Mouse (Mus musculus): ENCODE results near the gene Adamts4.
"Not testable (repeated sequence)": the region's sequence is repeated elsewhere in the genome, so short reads cannot be mapped to it uniquely, and the experiment has no call there.

The Adamts4 gene

DNA sequence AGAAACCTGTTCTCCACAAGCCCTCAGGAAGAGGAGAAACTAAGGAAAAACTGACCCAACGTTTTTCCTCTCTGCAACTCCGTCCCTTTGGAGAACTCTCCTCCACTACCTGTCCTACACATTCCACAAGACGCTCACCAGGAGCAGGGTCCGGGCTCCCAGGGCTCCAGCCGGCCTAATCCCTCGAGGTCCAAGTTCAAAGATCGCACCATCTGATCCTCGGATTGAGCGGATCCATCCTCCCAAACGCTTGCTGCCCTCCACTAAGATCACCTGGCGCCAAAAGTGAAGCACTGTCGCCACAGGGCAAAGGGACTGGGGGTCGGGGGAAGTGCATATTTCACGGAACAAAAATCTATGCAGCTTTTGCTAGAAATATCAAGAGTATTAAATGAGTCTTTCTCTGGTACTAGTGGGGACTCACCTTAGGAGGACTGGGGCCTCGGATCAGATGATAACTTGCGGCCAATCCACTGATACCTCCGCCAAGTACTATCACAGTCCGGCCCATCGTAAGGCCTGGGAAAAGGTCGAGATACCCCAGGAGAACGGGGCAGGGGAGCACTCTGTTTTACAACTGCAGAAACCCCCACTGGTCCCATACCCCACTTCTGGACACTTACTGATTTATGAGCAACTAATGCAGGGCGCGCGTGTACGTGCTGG lies 30.2 kb downstream of the Adamts4 start:
- DNase-seq: no peak

DNA sequence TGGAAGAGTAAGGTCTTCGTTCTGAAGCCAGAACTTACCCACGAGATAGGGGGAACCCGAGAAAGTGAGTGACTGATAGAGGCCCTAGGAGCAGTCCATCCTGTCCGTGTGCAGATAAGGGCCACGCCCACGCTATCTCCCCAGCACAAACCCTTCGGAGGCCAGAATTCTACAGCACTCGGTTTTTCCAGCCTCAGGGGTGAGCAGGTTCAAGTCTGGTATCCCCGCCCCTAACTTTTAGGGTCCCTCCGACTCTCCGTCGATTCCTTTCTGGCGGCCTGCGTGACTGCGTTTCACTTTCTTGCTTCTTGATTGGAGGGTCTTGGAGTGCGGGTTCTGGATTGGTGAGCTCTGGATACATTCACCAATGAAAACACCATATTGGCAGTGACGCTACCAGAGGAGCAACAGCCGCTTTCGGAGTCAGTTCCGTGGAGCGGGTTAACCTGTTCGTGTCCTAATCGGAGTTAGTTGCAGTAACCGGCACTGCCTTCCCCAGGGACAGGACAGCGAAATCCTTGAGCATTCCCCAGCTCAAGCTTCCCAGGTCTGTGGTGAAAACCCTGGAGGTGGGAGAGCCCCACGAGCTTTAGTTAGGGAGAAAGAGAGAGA lies 30.8 kb downstream of the Adamts4 start, which contains the start of gene Ppox:
Gene Ppox, minus strand, starts transcription at position 271 of the 612 bp plus-strand sequence.
- DNase-seq: peak; percentile 91 to 95

DNA sequence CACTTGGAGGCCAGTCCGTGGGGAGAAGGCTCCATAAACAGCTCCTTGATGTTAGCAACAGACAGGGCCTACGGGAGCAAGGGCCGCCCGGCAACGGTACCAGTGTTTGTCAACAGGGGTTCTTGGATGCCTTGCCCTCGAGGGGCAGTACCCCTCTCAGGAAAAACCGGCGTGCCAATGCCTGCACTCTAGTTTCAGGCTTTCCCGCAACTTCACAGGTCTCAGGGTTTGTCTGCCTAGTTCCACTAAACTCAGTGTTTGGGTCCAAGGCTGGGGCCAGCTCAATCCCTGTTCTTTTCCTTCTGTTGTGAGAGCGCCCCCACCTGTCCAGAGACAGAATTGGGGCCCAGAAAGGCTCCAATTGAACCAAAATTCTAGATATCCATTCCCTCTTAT lies 31.3 kb downstream of the Adamts4 start:
- peak; percentile 76 to 82 for DNase-seq

DNA sequence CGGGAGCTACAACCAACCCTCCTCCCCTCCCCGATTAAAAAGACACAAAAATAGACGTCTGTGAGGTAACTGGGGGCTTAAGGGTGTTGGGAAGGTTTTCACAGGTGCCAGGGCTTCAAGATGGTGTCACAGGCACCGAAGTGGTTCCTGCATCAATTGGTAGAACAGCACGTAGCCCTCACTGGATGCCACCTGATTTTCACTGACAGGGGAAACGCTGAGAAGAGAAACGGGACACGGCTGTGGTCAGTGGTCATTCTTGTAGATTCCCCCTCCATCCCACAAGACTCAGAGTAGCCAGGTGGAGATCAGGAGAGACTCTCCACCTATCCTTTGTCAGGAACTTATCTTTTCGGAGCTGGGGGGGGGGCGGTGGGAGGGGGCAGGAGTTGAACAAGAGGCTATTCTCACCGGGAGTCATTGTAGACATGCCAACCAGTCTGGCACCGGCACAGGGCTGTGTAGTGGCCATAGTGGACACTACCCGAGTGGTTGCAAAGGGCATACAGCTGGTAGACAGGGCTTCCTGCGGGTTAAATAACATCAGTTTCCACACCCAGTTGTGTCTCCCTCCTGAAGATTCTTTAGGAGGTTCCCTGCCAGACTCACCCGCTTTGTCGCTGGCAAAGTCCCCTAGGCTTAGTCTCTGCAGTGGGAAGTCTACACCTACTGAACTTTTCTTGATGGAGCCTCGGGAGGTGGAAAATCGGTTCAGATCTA lies 32.0 kb downstream of the Adamts4 start:
- DNase-seq: no peak

DNA sequence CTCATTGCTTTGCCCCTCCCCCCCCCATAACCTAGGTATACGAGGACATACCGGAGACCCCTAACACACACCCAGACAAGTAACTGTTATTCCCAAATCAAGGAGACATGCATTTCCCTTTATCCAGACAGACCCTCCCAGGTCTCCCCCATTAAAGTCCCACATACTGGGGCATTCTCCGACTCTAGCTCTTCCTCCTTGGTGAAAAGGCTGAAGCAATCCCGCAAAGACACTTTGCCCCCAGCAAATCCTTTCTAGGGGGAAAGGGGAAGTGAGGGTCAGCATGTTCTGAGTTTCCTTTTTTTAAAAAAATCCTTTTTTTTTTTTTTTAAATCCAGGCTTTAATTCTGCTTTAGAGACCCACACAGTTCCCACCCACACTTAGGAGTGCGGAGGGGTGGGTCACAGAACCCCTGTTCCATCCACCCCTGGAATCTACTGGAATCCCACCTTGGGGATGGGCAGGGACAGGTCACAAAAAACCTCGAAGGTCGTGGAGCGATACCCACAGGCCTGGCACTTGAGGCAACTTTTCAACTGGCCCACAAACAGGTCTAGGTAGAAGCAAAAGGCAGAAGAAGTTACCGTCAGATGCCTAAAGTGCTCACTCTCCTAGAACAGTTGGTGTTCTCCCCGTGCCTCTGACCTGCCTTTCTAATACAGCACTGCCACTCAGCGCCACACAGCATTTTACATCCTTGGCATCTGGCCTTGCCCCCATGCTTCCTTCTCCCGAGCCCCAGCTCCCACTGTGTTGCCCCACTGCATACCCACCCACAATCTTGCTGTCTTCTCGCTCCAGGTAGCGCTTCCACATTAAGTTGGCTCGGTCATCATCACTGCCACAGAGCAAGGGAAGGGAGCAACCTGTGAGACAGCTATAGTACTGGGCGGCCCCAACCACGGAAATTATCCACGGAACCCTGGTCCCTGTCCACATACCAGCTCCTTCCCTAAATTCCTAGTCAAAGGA lies 33.3 kb downstream of the Adamts4 start:
- DNase-seq: no peak

DNA sequence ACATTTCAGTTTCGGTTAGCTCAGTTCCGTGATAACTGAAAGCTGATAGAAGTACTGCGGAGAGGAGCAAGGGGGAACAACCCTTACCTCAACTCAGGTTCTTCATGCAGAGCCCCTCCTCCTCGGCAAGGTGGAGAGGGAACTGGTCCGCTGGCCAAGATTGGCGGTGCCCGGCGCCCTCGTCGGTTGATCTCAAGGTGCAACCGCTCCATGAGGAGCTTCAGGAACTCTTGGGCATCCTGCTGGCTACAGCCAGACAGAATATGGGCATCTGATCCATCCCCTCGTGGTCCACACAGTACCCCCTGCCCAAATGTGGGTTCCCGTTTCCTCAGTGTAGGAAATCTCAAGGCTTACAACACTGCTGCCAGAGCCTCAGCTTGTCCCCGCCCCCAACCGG lies 34.3 kb downstream of the Adamts4 start:
- no peak for DNase-seq

DNA sequence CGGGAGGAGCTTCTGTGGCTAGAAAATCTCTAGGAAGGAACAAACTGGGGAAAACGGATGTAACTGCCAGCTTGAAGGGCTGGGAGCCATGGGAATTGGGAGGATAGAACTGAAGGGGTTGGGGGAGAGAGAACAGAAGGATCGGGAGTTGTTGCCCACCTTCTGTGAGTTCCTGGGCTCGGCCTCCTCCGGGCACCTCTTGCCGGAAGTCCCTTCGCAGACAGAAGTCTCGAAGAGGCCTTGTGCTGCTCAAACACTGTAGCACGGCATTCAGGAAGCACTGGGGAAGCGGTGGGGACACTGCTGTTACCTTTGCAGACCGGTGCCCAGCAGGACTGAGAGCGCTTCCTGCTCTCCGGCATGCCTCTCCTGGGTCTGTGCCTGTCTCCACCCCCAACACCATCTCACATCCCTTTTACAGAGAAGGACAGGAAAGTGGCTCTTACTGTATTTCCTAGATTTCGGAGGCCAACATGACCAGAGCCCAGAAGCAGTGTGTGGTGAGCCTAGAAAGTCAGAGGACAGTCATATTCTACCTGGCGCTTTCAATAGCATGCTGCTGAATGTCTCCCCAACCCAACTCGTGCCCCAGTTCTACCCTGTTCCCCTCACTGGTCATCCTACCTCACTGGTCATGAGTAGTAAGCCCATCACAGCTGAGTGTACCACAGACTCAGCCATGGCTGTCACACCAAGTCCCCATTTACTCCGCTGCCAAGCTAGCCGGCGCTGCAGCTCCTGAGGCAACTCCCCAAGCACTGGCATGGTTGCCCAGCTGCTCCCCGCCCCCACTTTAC lies 35.1 kb downstream of the Adamts4 start:
- peak in 1 of 2 experiments; percentile 12 for DNase-seq

DNA sequence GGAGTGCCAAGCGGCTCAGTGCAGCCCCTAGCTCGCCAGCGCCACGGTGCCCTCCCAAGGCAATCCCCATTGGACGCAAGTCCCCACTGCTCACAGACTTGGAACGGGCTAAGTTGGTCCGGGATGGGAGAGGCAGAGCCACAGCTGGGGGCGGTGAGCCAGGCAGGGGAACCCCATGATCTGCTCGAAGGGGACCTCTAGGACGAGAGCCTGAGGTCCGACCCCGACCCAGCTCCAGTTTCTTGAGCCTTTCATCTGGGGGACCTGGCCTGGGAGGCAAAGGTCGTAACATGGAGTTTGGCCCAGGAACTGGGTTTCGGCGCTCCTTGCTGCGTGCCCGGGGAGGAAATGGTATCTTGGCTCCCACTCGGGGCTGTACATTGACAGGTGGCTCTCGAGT lies 36.3 kb downstream of the Adamts4 start:
- DNase-seq: peak in 1 of 2 experiments; percentile 34

DNA sequence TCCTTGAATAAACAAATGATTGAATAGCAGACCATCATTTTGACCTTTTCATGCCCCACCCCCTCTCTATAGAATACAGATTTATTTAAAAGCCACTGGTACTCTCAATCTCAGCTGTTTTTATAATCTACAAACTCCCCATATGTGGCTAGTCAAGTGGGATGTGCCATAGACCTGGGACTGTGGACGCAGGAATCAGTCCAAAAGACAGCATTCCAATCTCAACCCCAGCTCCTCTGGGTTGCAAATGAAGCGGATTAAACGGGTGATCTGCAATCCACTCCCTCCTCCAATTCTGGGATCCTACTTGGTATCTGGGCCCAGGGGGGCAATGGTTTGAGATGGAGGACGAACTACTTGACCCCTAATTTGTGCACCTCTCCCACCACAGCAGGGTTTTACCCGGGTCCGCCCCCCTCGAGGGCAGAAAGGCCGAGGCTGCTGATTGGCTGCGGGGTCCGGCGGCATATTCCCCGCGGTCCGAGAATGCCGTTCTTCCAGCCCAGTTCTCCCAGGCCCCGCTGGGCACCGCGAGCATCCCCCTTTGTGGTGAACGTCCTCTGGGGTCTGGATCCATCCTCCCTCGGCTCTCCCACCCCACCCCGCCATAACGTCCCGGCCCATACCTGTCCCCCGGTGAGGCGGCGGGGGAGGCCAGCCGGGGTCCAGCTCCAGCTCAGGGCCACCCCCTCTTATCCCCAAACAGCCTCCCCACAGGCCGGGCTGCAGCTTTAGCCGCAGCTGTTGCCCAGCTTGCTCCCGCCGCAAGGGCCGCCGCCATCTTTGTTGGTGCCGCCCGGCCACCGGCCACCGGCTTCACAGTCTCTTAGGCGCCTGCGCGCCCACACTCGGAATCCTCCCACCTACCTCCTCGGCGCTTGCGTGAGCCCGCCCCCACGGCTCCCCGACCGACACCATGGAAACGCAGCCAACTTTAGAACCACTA lies 37.2 kb downstream of the Adamts4 start, which contains the start of gene Usp21:
Gene Usp21, minus strand, starts transcription at position 856 of the 946 bp plus-strand sequence.
- DNase-seq: peak; percentile 95

DNA sequence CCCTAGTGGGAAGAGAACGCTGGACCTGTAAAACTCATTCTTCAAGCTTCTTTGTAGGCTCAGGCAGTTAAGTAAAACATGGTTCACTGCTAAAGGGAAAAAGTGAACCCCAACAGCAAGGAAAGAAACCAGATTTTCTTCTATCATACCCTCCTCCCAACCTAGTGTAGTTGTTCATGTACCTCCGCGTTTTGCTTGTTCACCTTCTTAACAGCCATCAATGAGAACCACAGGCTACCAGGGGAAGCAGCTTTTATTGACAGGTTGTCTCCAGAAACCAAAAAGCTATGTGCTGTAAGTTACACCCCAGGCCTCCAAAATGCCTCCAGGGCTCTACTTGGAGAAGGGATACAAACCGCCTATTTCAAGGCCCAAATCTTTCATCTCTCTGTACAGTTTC lies 38.1 kb downstream of the Adamts4 start:
- no peak for DNase-seq

DNA sequence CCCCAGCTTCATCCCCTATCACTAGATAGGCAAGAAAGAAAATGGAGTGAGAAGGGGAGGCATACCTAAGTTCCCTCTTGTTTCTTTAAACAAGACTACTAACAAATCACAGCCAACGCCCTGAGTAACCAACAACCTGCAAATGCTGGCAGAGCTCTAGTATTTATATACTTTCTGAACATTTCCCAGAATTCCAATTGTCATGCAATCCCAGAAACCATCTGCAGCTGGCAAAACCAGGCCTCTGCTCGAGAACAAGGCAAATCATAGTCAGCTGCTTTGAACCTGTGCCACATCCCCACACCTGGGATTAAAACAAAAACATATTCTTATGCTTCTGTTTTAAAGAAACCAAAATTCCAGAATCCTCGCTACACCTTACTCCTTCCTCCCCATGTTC lies 43.1 kb downstream of the Adamts4 start:
- no peak for DNase-seq

DNA sequence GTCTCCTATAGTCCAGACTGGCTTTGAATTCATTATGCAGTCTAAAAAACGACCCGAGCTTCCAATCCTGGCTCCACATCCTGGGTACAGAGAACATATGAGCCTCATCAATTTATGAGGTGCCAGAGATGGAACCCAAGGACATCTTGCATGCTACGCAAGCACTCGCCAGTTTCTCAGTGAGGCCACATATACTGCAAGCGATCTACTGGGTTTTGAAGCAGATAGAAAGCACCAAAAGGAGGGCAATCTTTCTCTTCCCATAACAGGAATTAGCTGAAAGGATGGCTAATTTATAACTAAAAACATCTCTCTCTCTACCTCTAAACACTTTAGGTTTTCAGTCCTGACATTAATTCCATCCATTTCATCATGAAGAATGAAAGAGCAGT lies 43.7 kb downstream of the Adamts4 start:
- DNase-seq: no peak

DNA sequence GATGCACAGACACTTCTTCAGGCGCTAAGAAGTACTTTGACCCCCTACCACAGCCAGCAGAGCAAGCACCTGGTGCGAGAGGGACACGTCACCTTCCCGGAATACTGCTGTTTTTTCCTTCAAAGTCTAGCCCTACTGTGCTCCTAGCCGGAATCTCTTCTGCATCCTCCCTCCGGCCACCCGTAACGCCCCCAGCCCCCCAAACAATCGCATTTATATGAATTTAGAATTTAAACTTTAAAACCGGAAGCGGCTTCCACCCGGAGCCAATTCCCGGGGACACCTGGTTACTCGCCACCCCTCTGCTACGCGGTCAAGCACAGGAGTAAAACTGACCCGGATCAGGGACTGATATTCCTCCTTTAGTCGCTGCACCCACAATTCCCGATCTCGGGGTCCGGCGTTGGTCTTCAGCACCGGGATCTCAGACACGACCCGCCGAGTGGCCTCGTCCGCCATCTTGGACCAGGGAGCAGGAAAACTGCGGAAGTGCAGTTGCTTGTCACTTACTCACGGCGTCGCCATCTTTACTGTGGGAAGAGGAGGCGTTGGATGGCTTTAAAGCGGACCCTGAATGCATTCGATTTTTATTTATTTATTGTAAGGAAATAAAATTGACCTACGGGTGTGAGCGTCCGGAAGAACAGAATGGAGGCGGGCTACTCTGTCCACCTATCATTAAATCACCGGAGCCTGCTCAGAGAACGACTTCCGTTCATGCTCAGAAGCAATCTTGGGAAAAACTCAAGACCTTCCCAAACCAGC lies 44.3 kb downstream of the Adamts4 start, which contains the start of gene Ufc1:
Gene Ufc1, minus strand, starts transcription at position 727 of the 765 bp plus-strand sequence.
- DNase-seq: peak; percentile 86 to 87

DNA sequence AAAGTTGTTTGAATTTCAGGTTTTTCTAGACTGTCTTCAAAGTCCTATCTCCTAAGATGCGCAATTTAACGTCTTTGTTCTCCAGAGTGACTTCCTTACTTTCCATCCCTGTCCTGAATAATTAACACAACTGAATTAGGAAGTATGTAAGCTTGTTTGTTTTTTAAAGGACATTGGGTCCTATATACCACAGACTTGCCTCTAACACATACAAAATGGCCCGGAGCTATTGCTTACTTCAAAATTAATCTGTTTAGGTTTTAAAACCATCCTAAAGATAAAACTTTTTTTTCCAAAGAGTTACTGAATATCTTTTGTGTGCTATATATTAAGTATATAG lies 44.8 kb downstream of the Adamts4 start:
- DNase-seq: no peak

DNA sequence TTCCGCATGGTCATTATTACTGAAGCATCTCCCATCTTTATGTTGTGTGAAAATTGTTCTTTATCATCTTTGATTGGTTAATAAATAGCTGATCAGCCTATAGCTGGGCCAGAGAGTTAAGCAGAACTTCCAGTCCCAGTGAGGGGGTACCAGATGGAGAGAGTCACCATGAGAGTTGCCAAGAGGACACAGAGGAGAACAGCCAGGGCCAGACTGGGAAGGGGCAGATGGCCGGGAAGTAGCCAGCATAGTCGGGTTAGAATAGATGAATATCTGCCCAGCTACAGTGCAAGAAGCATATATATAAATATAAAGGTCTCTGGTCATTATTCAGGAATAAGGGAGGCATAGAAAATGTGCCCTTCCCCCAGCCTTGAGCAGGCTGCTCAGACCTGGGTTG lies 48.0 kb downstream of the Adamts4 start:
- DNase-seq: no peak

DNA sequence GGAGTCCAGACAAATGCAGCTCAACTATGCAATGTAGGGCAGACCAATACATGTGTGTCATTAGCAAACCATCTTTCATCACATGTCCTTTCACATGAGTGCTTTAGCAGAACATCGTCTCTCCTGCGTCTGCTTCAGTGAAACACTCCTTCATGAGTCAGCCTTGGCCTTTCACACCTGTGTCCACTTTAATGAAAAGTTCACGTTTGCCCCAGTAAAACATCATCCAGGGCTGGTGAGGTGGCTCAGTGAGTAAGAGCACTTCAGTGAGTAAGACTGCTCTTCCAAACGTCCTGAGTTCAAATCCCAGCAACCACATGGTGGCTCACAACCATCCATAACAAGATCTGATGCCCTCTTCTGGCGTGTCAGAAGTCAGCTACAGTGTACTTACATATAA lies 55.9 kb downstream of the Adamts4 start:
- DNase-seq: not testable (repeated sequence)

DNA sequence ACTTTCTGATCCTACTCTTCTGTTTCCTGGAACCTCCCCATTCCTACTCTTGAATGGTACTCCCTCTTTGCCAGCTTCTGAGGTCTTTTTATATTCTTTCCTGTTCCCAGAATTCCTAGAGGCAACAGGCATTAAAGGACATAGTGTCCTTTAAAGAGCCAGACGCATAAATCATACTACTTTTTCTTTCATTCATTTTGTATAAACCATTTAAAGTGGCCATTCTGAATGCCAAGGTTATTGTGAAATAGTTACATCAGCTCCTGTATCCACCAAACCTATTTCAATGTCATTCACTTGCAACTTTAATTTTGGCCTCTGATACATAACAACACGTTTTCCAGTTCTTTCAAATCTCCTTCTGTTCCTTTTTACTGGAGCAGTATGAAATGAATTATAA lies 59.1 kb downstream of the Adamts4 start:
- no peak for DNase-seq

Data from cerebellum, adult 18-20 months (tissue).